Mouse (Mus musculus) intestine, embryonic 16.5 days (tissue): ENCODE measurements around the gene Psmb8. TPM values are rescaled to one million over a fixed set of nuclear protein-coding genes. Genes with fewer than 3 reads are reported as not detected.
"Not testable (repeated sequence)": the region's sequence is repeated elsewhere in the genome, so short reads cannot be mapped to it uniquely, and the experiment has no call there.

Source experiments
- ATAC-seq: fragments of 200-750 bp; cut with Nextera tagmentation; 2 replicates; pipeline ENCODE4 v1.8.0; 2017; ENCODE audit warnings: moderate TSS enrichment, moderate library complexity
- H3K27ac ChIP-seq: fragments of 300-500 bp; sonication (generic); 2 replicates; pipeline ENCODE4 v1.5.1; 2014; ENCODE audit warnings: mild to moderate bottlenecking, low read length
- H3K27me3 ChIP-seq: fragments of 300-500 bp; sonication (generic); replicated peaks from 2 replicates; pipeline ENCODE4 v1.6.1; 2014; ENCODE audit warnings: low read length, control low read depth, mixed read lengths; ENCODE audit not compliant: control insufficient read depth, insufficient read depth
- H3K36me3 ChIP-seq: fragments of 300-500 bp; sonication (generic); 2 replicates; pipeline ENCODE4 v1.6.1; 2014; ENCODE audit warnings: low read length, control low read depth; ENCODE audit not compliant: control insufficient read depth, insufficient read depth
- H3K4me1 ChIP-seq: fragments of 300-500 bp; sonication (generic); 2 replicates; pipeline ENCODE4 v1.6.1; 2014; ENCODE audit warnings: low read length, control low read depth, mixed read lengths; ENCODE audit not compliant: control insufficient read depth, insufficient read depth
- H3K4me2 ChIP-seq: fragments of 300-500 bp; sonication (generic); 2 replicates; pipeline ENCODE4 v1.6.1; 2014; ENCODE audit warnings: low read depth, low read length, control low read depth
- H3K4me3 ChIP-seq: fragments of 300-500 bp; sonication (generic); 2 replicates; pipeline ENCODE4 v1.5.1; 2014; ENCODE audit warnings: mild to moderate bottlenecking, low read length
- H3K9ac ChIP-seq: fragments of 300-500 bp; sonication (generic); 2 replicates; pipeline ENCODE4 v1.6.1; 2014; ENCODE audit warnings: low read depth, low read length
- H3K9me3 ChIP-seq: fragments of 300-500 bp; sonication (generic); 2 replicates; pipeline ENCODE4 v1.6.1; 2016; ENCODE audit warnings: low read length, control low read depth; ENCODE audit not compliant: control insufficient read depth
- WGBS: fragments of 180-500 bp; shearing (Covaris S2); extraction: QIAGEN DNeasy Blood & Tissue Kit; methylation state at CpG from one replicate; pipeline ENCODE4 v1.1.7; 2014; 5-methylcytosine and 5-hydroxymethylcytosine counted together
- polyA plus RNA-seq: library from polyadenylated mRNA; unstranded; fragments of >200 nt; fragmentation: Nextera tagmentation; extraction: Ambion mirVana; gene quantifications from 2 replicates; pipeline ENCODE4 v1.2.1, GENCODE M21; 2015

Psmb8 gene
- polyA plus RNA-seq, 1 experiment from 2014 or later, result 20.7 TPM

- H3K36me3 ChIP-seq, H3K9me3 ChIP-seq, H3K27ac ChIP-seq, H3K9ac ChIP-seq, H3K4me3 ChIP-seq, ATAC-seq, H3K27me3 ChIP-seq, H3K4me1 ChIP-seq, H3K4me2 ChIP-seq: not testable (repeated sequence)
- WGBS, result 97% methylated on average over 5 of the region's 7 CpGs
These were observed 34.5 kb downstream of the Psmb8 start for GRCm38 (mm10) chr17:34232021-34232420.

GRCm38 (mm10) chr17:34234926-34235325 lies 37.4 kb downstream of the Psmb8 start:
- 0 out of 2 replicates have a peak, but pooled peaks have one; percentile 52 for ATAC-seq
- no peaks in the 10 kb centered on the region for H3K36me3 ChIP-seq
- H3K9me3 ChIP-seq, result no peaks in the 10 kb centered on the region
- no peak overlapping the region for H3K4me3 ChIP-seq
- no peak overlapping the region for H3K9ac ChIP-seq
- no peaks in the 10 kb centered on the region for H3K4me1 ChIP-seq
- no peak overlapping the region for H3K4me2 ChIP-seq
- 42% methylated on average over 9 of the region's 9 CpGs for WGBS
- H3K27me3 ChIP-seq, result no peaks in the 10 kb centered on the region
- H3K27ac ChIP-seq, result no peak overlapping the region

- Histone ChIP-seq H3K9ac (no peak overlapping the region), H3K27ac (no peak overlapping the region), H3K4me3 (no peak overlapping the region), H3K9me3 (peaks cover 1% of the 10 kb centered on the region; the same call in 1 of the 2 replicates), H3K27me3 (no peaks in the 10 kb centered on the region), H3K4me2 (no peak overlapping the region), H3K36me3 (no peaks in the 10 kb centered on the region), H3K4me1 (no peaks in the 10 kb centered on the region)
- WGBS, result 78% methylated on average over 5 of the region's 5 CpGs
- no peak for ATAC-seq
These were observed 39.2 kb downstream of the Psmb8 start for GRCm38 (mm10) chr17:34236691-34237090.

- Histone ChIP-seq H3K4me2 (no peak overlapping the region), H3K27ac (no peak overlapping the region), H3K9ac (no peak overlapping the region), H3K27me3 (no peaks in the 10 kb centered on the region), H3K36me3 (no peaks in the 10 kb centered on the region), H3K9me3 (peaks cover 5% of the 10 kb centered on the region; the same call in 1 of the 2 replicates), H3K4me3 (no peak overlapping the region), H3K4me1 (no peaks in the 10 kb centered on the region)
- no peak for ATAC-seq
- 80% methylated on average over 3 of the region's 3 CpGs for WGBS
These were observed 40.2 kb downstream of the Psmb8 start for GRCm38 (mm10) chr17:34237741-34238140.

- no peak within 1 kb of the TSS for H3K4me3 ChIP-seq
- no peak for ATAC-seq
- H3K27ac ChIP-seq, result peak within 1 kb of the TSS; percentile 33; the same call in 1 of the 2 replicates
- no peak within 1 kb of the TSS for H3K9ac ChIP-seq
- no peaks in the 10 kb centered on the region for H3K36me3 ChIP-seq
- H3K9me3 ChIP-seq, result peaks cover 5% of the 10 kb centered on the region; the same call in 1 of the 2 replicates
- 55% methylated on average over 3 of the region's 3 CpGs for WGBS
- no peak within 1 kb of the TSS for H3K4me2 ChIP-seq
- no peaks in the 10 kb centered on the region for H3K4me1 ChIP-seq
- H3K27me3 ChIP-seq, result no peaks in the 10 kb centered on the region
These were observed 41.2 kb downstream of the Psmb8 start, which contains the start of gene H2-Ob for GRCm38 (mm10) chr17:34238706-34239105. H2-Ob (plus strand) TSS chr17:34238903.

GRCm38 (mm10) chr17:34239601-34240041 lies 42.1 kb downstream of the Psmb8 start:
- Histone ChIP-seq H3K36me3 (no peaks in the 10 kb centered on the region), H3K4me2 (no peak overlapping the region; the same call in 1 of the 2 replicates), H3K9me3 (peaks cover 5% of the 10 kb centered on the region; the same call in 1 of the 2 replicates), H3K4me3 (no peak overlapping the region), H3K27me3 (no peaks in the 10 kb centered on the region), H3K27ac (peak overlapping the region; percentile 33; the same call in 1 of the 2 replicates), H3K4me1 (no peaks in the 10 kb centered on the region), H3K9ac (no peak overlapping the region)
- ATAC-seq, result no peak
- WGBS, result 53% methylated on average over 10 of the region's 10 CpGs

- no peak overlapping the region for H3K4me3 ChIP-seq
- no peaks in the 10 kb centered on the region for H3K36me3 ChIP-seq
- WGBS, result 61% methylated on average over 3 of the region's 3 CpGs
- no peaks in the 10 kb centered on the region for H3K4me1 ChIP-seq
- no peak for ATAC-seq
- H3K27me3 ChIP-seq, result no peaks in the 10 kb centered on the region
- no peak overlapping the region for H3K9ac ChIP-seq
- H3K27ac ChIP-seq, result no peak overlapping the region
- no peak overlapping the region for H3K4me2 ChIP-seq
- H3K9me3 ChIP-seq, result peaks cover 5% of the 10 kb centered on the region; the same call in 1 of the 2 replicates
These were observed 42.8 kb downstream of the Psmb8 start for GRCm38 (mm10) chr17:34240366-34240765.

GRCm38 (mm10) chr17:34240916-34241315 lies 43.4 kb downstream of the Psmb8 start:
- 71% methylated on average over 6 of the region's 6 CpGs for WGBS
- no peak overlapping the region for H3K4me3 ChIP-seq
- H3K9me3 ChIP-seq, result peaks cover 5% of the 10 kb centered on the region; the same call in 1 of the 2 replicates
- H3K36me3 ChIP-seq, result no peaks in the 10 kb centered on the region
- no peaks in the 10 kb centered on the region for H3K4me1 ChIP-seq
- H3K27me3 ChIP-seq, result no peaks in the 10 kb centered on the region
- no peak overlapping the region for H3K9ac ChIP-seq
- H3K27ac ChIP-seq, result no peak overlapping the region
- no peak overlapping the region for H3K4me2 ChIP-seq
- no peak for ATAC-seq

- 73% methylated on average over 4 of the region's 4 CpGs for WGBS
- Histone ChIP-seq H3K9me3 (peaks cover 5% of the 10 kb centered on the region; the same call in 1 of the 2 replicates), H3K27me3 (no peaks in the 10 kb centered on the region; the same call in 1 of the 2 replicates), H3K9ac (no peak overlapping the region), H3K27ac (no peak overlapping the region), H3K4me3 (no peak overlapping the region), H3K4me1 (no peaks in the 10 kb centered on the region), H3K4me2 (no peak overlapping the region), H3K36me3 (no peaks in the 10 kb centered on the region)
- ATAC-seq, result no peak
These were observed 47.1 kb downstream of the Psmb8 start for GRCm38 (mm10) chr17:34244656-34245055.

GRCm38 (mm10) chr17:34247047-34247446 lies 49.5 kb downstream of the Psmb8 start:
- H3K36me3 ChIP-seq, result no peaks in the 10 kb centered on the region
- no peak overlapping the region for H3K9ac ChIP-seq
- no peak overlapping the region for H3K27ac ChIP-seq
- H3K9me3 ChIP-seq, result 0 out of 2 replicates have a peak, but pooled peaks cover under 1% of the 10 kb centered on the region
- no peak for ATAC-seq
- H3K27me3 ChIP-seq, result no peaks in the 10 kb centered on the region; the same call in 1 of the 2 replicates
- H3K4me3 ChIP-seq, result no peak overlapping the region
- no peak overlapping the region for H3K4me2 ChIP-seq
- 88% methylated on average over 3 of the region's 3 CpGs for WGBS
- no peaks in the 10 kb centered on the region for H3K4me1 ChIP-seq
